Mouse (Mus musculus): Measurements from ENCODE around the gene Phlda3. TPM values are rescaled to one million over a fixed set of nuclear protein-coding genes. Genes with fewer than 3 reads are reported as not detected.

Gene Phlda3
- total RNA-seq, 2 experiments from 2014 or later = 13.2 to 13.9 TPM

DNA sequence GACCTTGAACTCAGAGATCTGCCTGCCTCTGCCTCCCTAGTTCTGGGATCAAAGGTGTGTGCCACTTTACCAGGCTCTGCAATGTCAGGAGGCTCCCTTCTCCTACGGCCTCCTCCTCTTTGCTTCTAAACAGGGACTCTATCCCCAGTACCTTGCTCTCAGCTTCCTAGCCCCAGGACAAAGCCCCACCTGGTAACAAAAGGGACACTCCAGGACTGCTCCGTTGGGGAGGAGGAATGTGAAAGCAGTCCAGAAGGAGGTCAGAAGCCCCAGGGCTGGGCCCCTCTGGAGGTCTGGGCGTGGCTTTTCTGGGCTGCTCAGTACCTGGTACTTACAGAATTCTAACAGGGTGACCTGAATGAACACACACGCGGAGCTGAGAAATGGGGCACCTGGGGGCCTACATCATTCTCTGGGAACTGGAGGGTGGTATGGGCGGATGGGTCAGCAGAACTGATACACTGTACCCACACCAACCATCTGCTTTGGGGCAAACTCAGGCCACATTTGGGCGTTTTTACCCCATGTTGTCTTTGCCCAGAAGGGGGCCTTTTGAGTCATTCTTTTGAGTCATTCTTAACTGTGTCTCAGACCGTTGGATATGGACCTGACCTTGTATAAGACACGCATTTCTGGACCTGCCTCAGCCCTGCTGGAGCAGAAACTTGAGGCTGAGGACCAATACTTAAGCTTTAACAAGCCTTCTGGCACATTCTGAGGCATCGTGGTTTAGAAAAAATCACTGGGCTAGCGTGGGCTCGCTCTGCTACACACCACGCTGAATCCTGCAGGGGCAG is 26.4 kb downstream of the Phlda3 start:
- no peak for DNase-seq (ENCODE audit: low spot score in 2 of 2)

DNA sequence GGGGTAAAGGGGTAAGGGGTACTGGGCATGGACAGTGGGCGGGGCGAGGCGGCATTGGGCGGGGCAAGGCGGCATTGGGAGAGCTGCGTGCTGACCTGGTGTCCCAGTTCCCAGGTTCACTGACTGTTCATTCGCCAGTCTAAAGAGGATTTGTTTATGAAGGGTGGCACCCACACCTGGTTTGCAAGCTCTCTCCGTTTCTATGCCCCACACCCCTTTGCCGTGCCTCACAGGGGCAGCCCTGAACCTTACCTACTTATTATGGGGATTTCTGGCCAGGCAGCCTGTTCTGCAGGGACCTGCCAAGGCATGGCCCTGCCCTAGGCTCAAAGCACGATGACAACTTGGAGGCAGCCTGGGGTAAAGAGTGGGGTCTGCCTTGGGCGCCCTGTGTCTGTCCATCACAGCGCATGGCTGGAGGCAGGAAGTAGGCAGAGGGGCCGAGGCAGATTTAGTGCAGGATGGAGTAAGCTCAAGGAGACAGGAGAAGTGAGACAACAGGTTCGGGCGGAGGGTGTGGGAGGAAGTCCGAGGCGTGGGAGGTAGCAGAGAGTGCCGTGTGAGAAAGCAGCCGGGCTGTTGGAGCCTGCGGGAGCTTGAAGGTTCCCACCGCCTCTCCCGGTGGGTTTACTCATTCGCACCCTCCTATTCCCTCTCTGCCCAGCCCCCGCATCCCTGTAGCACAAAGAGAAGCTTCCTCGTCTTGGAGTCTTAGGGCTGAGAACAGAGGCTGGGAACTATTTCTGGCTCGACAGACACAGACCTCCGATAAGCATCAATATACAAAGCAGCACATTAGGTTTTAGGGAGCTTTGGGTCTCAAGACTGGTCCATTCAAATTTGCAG is 27.7 kb downstream of the Phlda3 start:
- DNase-seq (ENCODE audit: low spot score in 2 of 2) = peak in 1 of 2 experiments; percentile 26

DNA sequence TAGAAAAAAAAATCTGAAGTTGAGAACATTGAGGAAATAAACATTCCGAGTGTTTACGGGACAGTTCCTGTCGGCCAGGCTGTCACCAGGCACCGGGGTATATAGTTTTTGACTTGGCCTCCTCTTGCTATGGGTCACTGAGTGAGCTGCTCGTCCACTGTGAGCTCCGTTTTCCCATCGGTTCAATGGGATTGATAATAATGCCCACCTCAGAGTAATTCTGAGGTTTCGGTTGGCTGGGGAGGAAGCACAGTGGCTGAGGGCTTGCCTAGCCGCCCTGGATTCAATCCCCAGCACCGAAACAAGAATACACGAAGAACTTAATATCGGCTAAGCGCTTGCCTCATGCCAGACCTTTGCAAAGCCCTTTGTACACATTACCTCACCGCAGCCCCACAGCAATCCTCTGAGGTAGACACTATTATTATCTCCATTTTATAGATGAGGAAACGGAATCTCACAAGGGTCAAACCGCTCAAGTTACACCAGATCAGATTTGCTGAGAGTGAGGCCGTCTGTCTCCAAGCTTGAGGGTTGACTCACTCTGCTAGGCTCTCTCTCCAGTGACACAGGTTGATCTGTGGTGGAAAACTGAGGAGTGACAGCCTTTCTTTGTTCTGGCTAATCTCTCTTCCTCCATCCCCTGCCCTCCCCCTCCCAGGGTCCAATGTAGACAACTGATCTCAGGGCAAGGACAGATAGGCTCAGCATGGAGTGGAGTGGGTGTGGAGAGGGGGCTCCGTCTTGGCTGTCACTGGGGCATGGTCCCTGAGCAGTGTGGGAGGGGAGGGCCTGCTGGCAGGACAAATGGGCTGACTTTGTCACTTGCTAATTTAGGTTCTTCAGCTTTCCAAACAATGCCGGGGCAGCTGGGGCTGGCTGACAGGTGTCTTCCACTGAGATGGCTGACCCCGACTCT is 28.6 kb downstream of the Phlda3 start:
- DNase-seq (ENCODE audit: low spot score in 2 of 2) = no peak

DNA sequence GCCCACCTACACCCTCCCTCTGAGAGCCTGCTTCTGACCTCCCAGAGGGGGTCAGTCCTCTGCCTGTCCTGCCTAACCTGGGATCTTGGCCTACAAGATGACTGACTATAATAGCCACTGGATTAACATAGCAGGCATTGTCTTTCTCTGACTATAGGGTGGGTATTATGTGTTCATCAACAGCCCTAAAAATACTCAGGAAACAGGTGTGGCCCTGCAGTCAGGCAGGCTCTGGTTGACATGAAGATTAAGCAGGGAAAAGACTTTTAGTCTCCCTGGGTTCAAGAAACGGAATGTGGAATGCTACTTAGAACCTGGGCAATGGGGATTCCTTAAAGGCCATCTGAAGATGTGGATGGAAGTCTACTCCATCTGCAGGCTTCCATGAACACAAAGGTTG is 32.6 kb downstream of the Phlda3 start:
- DNase-seq (ENCODE audit: low spot score in 2 of 2) = no peak

DNA sequence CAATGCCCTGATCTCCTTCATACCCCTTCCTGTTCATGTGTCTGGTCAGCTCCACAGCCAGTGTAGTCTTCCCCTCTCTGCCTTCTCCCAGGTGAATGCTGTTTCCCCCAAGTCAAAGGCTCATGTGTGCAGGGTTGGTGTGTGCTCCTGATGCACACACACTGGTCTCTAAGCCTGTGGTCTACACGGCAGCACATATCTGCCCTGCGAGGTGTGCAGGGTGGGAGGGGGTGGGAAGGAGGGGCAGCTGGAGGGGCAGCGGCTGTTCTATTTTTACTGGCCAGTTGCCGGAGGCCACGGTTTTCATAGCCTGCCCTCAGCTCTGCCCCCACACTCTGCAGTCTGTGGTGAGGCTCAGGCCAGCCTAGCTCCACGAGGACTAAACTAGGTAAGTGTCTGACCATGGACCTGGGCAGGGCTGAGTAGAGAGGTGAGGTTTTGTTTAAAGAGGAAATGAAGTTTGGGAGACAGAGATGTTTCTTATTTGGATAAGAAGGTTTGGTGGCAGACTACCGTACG is 33.2 kb downstream of the Phlda3 start:
- DNase-seq (ENCODE audit: low spot score in 2 of 2) = no peak

DNA sequence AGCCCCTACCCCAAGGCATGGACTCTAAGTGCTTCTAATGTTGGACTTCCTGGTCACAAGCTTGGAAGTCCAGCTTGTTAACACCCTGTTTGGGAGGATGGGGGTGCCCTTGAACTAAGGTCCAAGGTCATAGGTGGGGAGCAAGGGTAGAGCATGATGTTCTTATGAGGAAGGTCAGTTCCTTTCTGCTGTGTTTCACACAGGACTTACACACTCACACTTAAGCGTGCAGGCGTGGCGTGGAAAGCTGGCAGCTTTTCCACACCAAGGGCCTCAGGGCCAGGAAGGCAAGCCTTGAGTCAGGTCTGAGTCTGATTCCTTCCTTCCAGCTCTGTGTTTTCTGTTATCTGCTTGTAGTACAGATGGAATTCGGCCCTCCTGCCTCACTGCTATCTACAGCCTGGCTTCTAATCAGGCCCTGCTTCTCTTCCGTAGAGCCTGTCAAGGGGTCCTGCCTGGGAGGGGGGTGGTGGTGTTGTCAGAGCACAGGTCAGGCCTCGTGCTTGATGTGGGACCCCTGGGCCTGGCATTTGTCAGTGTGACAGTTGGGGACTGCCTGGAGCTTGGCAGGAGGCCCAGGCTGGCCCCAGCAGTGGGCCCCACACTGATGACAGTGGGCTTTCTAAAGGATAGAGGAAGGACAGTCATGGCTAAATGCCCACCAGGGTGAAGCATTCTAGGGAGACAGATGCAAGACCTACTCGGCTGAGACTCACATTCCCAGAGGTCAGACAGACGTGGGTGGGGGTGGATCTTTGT is 34.5 kb downstream of the Phlda3 start:
- DNase-seq (ENCODE audit: low spot score in 2 of 2) = no peak

DNA sequence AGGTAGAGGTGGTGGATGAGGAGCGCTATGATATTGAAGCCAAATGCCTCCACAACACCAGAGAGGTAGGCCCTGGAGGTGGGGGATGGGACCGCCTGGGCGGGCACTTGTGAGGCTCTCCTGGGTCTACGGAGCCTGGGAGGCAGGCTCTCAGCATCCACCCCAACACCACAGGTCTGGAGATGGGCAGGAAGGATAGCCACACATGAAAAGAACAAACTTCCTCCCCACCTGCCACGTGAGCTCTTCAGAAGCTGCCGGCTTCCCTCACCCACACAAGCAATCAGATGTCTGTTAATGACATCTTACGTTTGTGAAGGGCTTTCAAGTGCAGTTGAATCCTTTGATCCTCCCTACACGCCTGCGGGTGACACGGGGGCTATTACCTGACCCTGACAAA is 41.6 kb downstream of the Phlda3 start:
- DNase-seq (ENCODE audit: low spot score in 2 of 2) = no peak

DNA sequence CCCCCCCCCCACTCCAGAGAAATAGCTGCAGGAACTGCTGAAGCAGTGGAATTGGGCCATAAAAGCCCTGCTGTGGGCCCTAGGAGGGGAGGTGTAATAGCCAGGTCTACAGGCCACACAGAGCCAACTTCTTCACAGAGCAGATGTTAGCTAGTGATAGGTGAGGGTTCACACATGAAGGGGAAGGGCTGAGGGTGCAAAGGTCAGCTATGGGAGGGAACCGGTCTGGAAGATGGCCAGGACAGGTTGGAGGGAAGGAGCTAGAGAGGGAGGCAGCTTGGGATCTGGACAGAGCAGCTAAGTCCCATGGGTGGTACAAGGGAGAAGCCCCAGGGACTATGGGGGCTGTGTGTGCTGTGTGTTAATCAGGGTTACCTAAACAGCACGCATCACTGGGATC is 44.3 kb downstream of the Phlda3 start:
- no peak for DNase-seq (ENCODE audit: low spot score in 2 of 2)

DNA sequence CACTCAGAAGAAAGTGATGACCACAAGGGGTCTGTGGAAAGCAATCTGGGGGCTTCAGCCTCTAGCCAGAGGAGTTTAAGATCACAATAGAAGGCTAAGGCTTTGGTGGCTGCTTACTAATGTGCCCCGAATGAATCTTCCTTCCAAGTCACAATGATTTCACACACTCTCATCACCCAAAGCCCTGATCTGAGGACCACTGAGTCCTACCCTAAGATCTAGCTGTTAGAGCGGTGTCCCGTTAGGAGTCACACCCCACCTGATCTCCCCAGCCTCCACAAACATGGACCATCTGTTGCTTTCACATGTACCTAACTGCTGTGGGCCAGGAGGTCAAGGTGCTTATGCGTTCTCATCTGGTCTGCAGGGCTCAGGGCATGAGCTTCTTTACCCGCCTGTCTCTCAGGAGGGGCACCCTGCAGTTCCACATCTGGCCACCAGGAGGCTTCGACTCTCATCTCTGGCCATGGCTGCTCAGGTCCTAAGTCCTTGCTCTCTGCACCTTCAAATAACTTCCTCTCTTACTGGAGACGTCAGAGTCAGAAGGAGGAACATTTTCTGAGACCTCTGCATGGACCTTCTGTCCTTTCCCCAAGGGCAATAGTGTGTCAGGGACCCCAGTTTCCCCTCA is 45.2 kb downstream of the Phlda3 start:
- peak; percentile 47 to 88 for DNase-seq (ENCODE audit: low spot score in 2 of 2)

DNA sequence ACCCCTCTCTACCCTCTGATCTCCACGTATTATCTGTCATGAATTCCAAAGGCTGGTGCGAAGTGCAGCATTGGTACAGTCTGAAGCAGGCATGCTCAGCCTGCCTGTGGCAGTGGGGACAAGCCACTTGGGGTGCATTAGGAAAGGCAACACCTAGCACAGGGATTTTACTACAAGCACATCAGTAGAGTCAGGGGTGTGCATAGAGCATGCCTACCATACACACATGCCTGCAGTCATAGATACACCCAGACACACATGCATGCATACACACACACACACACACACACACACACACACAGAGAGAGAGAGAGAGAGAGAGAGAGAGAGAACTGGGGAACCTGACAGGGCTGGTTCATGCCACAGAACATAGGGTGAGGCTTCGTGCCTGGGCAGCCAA is 46.3 kb downstream of the Phlda3 start:
- no peak for DNase-seq (ENCODE audit: low spot score in 2 of 2)

DNA sequence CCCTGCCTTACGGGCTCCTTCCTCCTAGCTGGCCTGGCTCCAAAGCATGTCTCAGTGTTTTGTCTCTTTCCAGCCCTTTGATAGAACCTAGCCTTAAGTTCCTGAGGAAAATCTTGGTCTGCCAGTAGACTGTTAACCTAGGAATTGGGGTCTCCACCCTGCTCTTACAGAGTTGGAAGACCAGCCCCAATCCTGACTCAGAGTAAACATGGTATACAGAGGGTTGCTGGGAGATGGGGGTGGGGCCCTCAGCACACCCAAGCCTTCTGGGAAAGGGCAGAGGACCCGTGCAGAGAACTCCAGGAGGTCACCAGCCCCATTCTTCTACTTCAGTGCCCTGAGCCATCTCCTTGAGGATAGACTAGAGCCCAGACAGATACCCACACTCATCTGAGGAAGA is 46.7 kb downstream of the Phlda3 start:
- no peak for DNase-seq (ENCODE audit: low spot score in 2 of 2)

DNA sequence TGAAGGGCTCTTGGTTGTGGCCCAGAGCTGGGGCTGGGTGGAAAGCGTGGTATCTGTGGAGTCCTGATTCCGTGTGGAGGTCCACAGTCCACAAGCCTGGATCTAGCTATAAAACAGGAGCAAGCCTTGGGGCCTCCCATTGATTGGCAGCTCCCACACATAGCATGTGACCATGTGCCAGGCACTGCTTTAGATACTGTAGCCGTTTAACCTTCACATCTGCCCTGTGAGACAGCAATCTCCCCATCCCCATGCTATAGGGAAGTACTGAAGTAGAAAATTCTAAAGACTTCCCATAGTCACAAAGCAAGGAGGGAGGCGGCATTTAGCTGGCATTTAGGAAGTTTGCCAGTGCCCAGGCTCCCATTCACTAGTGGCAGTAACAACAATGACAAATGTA is 47.2 kb downstream of the Phlda3 start:
- no peak for DNase-seq (ENCODE audit: low spot score in 2 of 2)

DNA sequence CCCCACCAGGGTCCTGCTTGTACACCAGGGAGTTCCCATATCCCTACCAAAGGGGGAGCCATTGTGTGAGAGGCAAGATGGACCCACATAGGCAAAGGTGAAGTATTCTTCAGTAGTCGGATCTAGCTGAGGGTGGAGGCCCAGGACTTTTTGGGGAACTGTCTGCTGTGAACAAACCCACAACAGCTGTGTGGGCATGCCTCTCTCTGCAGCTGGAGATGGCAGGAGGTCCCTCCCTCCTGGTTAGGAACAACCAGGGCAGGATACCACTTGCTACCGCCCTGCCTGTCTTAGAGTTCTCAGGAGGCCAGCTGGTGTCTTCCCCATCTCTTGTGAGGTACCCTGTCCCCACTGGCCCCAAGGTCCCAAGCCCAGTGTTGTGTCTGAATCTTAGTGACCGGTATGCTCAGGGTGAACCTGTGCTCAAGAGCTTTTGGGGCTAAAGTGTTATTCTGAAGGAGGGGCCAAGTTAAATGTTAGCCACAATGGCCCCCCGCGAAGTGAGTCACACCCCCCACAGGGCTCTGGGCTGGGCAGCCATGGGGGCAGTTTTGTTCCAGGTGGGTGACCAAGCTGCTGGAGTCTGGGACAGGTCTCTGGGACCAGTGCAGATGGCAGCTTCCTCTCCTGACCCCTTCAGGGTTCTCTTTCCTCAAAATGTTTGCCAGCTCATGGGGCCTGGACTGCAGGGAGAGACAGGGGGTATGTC is 47.9 kb downstream of the Phlda3 start:
- no peak for DNase-seq (ENCODE audit: low spot score in 2 of 2)

DNA sequence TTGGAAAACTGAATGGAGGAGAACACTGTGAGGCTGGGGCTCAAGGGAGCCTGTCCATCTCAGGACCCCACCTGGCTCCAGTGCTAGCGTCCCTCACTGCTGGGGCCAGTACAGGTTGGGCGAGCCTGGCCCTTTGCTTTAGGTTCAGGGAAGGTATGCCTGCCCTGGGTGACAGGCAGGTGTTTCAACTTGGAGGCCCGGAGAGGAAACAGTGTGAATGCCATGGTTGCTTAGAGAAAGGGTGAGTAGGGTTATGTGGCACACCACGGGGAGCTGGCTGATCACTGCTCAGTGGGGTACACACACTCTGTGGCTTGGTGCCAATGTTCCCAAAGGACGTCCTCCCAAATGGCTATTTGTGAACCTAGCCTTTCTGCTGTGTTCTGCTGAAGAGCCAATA is 48.6 kb downstream of the Phlda3 start:
- DNase-seq (ENCODE audit: low spot score in 2 of 2) = no peak

DNA sequence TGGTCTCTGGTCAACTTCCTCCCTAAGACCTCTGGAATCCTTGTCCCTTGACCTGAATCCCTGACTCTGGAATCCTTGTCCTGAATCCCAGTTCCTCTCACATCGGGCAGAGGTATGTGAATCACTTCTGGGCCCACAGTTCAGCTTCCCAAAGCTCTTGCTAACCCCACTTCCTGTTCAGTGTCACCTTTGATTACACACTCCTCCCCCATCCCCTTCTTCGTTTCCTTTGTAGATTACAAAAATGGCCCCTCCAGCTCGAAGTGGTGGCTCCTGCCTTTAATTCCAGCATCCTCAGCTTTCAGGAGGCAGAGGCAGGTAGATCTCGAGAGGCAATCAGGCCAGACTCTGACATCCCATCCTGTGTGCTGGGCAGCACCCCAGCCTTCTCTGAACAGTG is 51.7 kb downstream of the Phlda3 start:
- no peak for DNase-seq (ENCODE audit: low spot score in 2 of 2)

DNA sequence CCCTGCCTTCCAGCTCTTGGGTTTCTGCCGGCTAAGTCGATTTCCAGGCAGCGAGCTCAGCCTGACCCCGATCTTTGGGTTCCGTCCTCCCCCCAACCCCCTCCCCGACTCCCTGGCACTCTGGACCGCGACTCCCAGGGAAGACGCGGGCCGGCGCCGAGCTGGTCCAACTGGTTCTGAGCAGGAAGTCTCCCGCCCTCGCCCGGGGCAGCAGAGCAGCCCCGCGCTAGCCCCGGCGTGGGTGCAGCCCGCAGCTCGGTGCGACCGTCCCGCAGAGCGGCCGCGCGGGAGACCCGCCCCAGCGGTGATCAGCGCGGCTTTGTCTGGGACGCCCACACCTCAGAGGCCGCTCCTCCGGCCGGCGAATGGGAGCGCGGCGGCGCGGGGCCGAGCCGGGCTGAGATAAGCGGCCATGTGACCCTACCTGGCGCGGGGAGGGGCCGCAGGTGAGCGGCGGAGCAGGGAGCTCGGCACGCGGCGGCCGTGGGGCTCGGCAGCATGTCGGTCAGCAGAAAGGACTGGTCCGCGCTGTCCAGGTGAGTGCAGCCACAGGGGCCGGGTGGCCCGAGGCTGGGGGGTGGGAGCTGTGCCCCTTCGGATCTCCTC is 52.7 kb downstream of the Phlda3 start, which contains the start of gene Lad1:
TSS of gene Lad1 (plus strand) at position 118 of the 606 bp plus-strand sequence.
- no peak for DNase-seq (ENCODE audit: low spot score in 2 of 2)
